Mouse (Mus musculus): ENCODE results near the gene Aff3. TPM values are rescaled to one million over a fixed set of nuclear protein-coding genes. Genes with fewer than 3 reads are reported as not detected.

The Aff3 gene
- polyA plus RNA-seq, 1 experiment from 2014 or later, result 33.1 TPM

DNA sequence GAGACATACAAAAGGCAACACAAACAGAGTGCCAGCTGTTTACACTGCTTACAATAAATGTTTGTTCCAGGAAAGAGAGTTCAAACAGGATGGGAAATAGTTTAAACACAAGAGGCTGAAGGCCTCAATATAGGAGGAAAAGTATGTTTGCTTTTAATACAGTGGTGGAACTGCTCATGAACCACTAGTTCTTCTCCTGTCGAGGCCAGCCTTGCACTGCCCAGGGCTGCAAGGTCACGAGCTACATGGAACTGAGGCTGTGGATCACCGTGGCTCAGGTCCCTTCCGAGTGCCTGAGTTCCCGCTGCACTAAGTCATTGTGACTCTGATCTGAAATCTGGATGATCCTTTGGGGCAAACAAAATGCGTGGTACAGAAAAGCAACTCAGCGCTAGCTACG is 73.6 kb downstream of the Aff3 start:
- Histone ChIP-seq H3K9ac (replicated peaks) (no peak overlapping the region), H3K4me1 (peaks cover 49% of the 10 kb centered on the region), H3K27me3 (replicated peaks) (no peaks in the 10 kb centered on the region), H3K9me3 (replicated peaks) (no peaks in the 10 kb centered on the region), H3K4me2 (no peak overlapping the region), H3K36me3 (no peaks in the 10 kb centered on the region), H3K27ac (replicated peaks) (no peak overlapping the region), H3K4me3 (replicated peaks) (no peak overlapping the region)
- 61% methylated on average over 8 of the region's 8 CpGs for WGBS
- ATAC-seq (ENCODE audit: low FRiP score), result no peak

DNA sequence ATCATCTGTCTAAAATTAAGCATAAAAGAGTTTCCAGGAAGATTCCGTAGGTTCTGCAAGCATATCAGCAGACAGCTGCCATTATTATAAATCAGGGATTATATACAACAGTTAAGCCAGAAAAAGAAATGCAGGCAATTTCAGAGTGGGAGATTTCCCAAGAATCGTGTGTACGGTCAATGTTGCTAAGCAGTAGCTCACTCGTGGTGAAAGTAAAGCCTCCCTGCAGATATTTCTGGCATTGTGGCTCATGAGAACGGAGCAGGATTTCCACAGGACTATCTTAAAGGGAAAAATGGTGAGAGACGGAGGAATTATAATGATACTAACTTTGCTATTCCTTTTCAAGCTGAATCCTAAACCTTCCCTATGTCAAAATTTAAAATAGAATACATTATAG is 76.0 kb downstream of the Aff3 start:
- Histone ChIP-seq H3K27me3 (replicated peaks) (no peaks in the 10 kb centered on the region), H3K4me3 (replicated peaks) (no peak overlapping the region), H3K27ac (replicated peaks) (0 out of 2 replicates have a peak overlapping the region, but pooled peaks have one; percentile 35), H3K9ac (replicated peaks) (no peak overlapping the region), H3K4me2 (no peak overlapping the region), H3K4me1 (peaks cover 36% of the 10 kb centered on the region), H3K9me3 (replicated peaks) (no peaks in the 10 kb centered on the region), H3K36me3 (no peaks in the 10 kb centered on the region)
- ATAC-seq (ENCODE audit: low FRiP score), result no peak
- 44% methylated on average over 6 of the region's 6 CpGs for WGBS

DNA sequence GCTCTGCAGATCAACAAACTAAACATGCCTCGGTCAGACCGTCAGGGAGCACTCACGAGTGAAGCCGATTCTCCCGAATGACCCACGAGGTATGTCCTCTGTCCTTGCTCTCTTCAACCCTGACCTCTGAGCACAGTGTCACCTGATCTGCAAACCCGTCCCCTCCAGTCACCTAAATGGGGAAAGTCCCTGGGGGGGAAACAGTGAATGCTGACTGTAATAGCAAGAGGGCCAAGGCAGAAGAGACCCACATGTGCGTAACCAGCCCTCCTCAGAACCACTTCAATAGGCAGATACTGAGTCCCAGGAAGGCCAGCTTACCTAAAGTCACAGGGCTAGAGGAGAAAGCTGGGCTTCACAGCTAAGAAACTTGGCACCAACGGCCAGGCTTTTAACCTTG is 82.4 kb downstream of the Aff3 start:
- no peak for ATAC-seq (ENCODE audit: low FRiP score)
- H3K4me1 ChIP-seq, result peaks cover 23% of the 10 kb centered on the region
- no peaks in the 10 kb centered on the region for H3K27me3 ChIP-seq (replicated peaks)
- no peaks in the 10 kb centered on the region for H3K36me3 ChIP-seq
- H3K9ac ChIP-seq (replicated peaks), result no peak overlapping the region
- H3K4me3 ChIP-seq (replicated peaks), result no peak overlapping the region
- no peaks in the 10 kb centered on the region for H3K9me3 ChIP-seq (replicated peaks)
- H3K27ac ChIP-seq (replicated peaks), result no peak overlapping the region
- no peak overlapping the region for H3K4me2 ChIP-seq
- WGBS, result 91% methylated on average over 9 of the region's 9 CpGs

DNA sequence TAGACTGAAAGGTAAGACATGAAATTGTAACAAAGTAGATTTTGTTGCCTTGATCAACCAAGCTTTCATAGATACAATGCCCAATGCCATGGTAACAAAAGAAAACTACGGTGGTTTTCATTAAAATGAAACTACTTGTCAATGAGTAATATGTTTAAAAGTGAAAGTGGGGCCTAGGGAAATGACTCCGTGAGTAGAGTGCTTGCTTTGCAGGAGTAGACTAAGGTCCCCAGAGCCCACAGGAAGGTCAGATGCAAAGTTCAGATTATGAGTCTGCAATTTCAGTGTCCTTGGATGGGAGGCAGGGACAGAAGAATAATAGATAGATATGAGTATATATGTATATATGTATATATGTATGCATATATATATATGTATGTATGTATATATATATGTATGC is 84.2 kb downstream of the Aff3 start:
- 71% methylated on average over 2 of the region's 2 CpGs for WGBS
- Histone ChIP-seq H3K4me3 (replicated peaks) (no peak overlapping the region), H3K4me1 (peaks cover 18% of the 10 kb centered on the region), H3K4me2 (no peak overlapping the region), H3K27ac (replicated peaks) (no peak overlapping the region), H3K9me3 (replicated peaks) (no peaks in the 10 kb centered on the region), H3K9ac (replicated peaks) (no peak overlapping the region), H3K27me3 (replicated peaks) (no peaks in the 10 kb centered on the region), H3K36me3 (no peaks in the 10 kb centered on the region)
- no peak for ATAC-seq (ENCODE audit: low FRiP score)

DNA sequence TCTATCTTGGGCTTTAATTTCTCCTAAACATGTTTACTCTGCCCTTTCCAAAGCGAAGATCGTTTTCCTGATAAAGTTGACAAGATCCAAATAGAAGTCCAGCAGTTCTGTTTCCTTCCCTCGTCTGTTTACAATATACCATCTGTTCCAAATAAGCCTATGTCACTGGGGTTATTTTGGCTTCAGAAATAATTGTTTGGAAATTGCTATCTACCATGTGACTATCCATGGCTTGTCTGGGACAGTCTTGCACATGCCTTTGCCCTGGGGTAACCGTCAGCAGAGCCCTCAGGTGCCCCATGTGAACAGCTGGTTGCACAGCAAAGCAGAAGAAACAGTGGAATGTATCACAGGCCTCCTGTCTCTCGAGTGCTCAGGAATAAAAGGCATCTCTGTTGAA is 86.4 kb downstream of the Aff3 start:
- H3K4me1 ChIP-seq, result peaks cover 18% of the 10 kb centered on the region
- no peaks in the 10 kb centered on the region for H3K9me3 ChIP-seq (replicated peaks)
- H3K9ac ChIP-seq (replicated peaks), result no peak overlapping the region
- ATAC-seq (ENCODE audit: low FRiP score), result no peak
- H3K4me2 ChIP-seq, result no peak overlapping the region
- 0 out of 2 replicates have a peak overlapping the region, but pooled peaks have one; percentile 38 for H3K27ac ChIP-seq (replicated peaks)
- no peaks in the 10 kb centered on the region for H3K27me3 ChIP-seq (replicated peaks)
- 47% methylated on average over 5 of the region's 5 CpGs for WGBS
- no peaks in the 10 kb centered on the region for H3K36me3 ChIP-seq
- no peak overlapping the region for H3K4me3 ChIP-seq (replicated peaks)

DNA sequence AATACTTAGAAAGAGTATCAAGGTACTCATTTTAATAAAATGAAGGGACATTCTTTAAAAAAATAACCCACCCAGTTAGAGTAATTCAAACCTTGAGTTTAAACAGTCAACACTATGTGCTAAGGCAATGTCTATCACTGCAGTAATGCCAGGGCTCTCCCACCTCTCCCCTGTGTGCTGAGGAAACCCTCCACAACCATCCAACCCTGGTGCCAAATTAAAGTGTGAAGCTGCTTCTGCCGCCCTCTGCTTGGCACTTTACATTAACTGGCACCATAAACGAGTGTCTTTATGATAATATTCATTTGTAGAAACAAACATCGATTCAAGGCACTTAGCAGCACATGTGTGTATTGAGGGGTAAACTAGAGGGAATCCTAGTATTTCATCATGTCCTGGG is 97.0 kb downstream of the Aff3 start:
- no peak overlapping the region for H3K9ac ChIP-seq (replicated peaks)
- no peaks in the 10 kb centered on the region for H3K27me3 ChIP-seq (replicated peaks)
- H3K4me1 ChIP-seq, result peaks cover 50% of the 10 kb centered on the region
- WGBS, result 30% methylated on average over 3 of the region's 3 CpGs
- no peak for ATAC-seq (ENCODE audit: low FRiP score)
- no peaks in the 10 kb centered on the region for H3K36me3 ChIP-seq
- H3K27ac ChIP-seq (replicated peaks), result no peak overlapping the region
- no peak overlapping the region for H3K4me3 ChIP-seq (replicated peaks)
- no peak overlapping the region for H3K4me2 ChIP-seq
- H3K9me3 ChIP-seq (replicated peaks), result no peaks in the 10 kb centered on the region

DNA sequence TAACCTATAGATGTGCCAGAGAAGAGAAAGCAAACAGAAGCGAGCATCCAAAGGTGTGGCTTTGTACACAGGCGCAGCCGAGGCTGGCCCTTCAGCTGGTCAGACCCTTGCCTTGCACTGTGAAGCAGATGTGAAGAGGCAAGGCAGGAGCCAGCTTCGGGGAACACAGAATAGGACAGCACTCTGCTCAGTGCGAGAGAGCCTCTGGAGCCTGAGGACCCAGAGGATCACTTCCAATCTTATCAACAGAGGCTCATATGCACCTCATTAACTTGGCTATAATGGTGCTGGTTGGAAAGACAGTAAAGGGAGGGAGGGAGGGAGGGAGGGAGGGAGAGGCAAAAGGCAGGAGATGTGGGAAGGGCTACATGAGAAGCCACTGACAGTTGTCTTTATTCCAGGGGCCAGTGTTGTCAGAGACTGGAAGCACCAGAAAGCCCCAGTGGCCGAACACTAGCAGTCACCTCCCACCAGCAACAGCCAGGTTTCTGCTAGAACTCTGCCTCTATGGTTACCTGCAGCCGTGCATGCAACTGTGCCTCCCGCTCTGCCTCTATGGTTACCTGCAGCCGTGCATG is 98.6 kb downstream of the Aff3 start:
- H3K36me3 ChIP-seq, result no peaks in the 10 kb centered on the region
- peak overlapping the region; percentile 25; the same call in 1 of the 2 replicates for H3K4me2 ChIP-seq
- 34% methylated on average over 9 of the region's 9 CpGs for WGBS
- no peaks in the 10 kb centered on the region for H3K9me3 ChIP-seq (replicated peaks)
- H3K27me3 ChIP-seq (replicated peaks), result no peaks in the 10 kb centered on the region
- H3K27ac ChIP-seq (replicated peaks), result peak overlapping the region; percentile 80
- no peak overlapping the region for H3K9ac ChIP-seq (replicated peaks)
- ATAC-seq (ENCODE audit: low FRiP score), result peak; percentile 16; the same call in 1 of the 2 replicates
- peaks cover 66% of the 10 kb centered on the region for H3K4me1 ChIP-seq
- no peak overlapping the region for H3K4me3 ChIP-seq (replicated peaks)

DNA sequence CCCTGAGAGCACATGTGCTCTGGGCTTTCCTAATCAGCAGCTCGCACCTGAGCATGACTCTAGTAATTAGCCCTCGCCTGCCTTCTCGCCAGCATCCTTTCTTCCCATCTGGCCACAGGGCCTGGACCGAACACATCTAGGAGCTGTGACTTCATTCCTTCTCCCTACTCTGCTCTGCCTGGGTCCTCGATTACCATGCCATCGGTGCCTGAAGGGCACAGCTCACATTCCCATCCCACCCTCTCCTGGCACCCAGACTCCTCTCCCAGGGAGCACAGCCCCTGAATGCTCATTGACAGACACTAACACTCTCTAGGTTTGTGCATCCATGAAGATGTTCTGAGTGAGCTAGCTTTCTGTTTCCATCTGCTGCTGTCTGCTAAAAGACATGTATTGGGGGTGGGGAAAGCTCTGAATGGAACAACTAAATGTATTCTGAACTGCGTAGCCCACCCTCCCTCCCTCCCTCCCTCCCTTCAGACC is 99.4 kb downstream of the Aff3 start:
- Histone ChIP-seq H3K9ac (replicated peaks) (peak overlapping the region; percentile 33; the same call in 1 of the 2 replicates), H3K4me1 (peaks cover 67% of the 10 kb centered on the region), H3K4me2 (no peak overlapping the region; the same call in 1 of the 2 replicates), H3K9me3 (replicated peaks) (no peaks in the 10 kb centered on the region), H3K36me3 (no peaks in the 10 kb centered on the region), H3K27ac (replicated peaks) (peak overlapping the region; percentile 80), H3K4me3 (replicated peaks) (no peak overlapping the region), H3K27me3 (replicated peaks) (no peaks in the 10 kb centered on the region)
- peak; percentile 23; the same call in 1 of the 2 replicates for ATAC-seq (ENCODE audit: low FRiP score)
- 19% methylated on average over 7 of the region's 7 CpGs for WGBS

DNA sequence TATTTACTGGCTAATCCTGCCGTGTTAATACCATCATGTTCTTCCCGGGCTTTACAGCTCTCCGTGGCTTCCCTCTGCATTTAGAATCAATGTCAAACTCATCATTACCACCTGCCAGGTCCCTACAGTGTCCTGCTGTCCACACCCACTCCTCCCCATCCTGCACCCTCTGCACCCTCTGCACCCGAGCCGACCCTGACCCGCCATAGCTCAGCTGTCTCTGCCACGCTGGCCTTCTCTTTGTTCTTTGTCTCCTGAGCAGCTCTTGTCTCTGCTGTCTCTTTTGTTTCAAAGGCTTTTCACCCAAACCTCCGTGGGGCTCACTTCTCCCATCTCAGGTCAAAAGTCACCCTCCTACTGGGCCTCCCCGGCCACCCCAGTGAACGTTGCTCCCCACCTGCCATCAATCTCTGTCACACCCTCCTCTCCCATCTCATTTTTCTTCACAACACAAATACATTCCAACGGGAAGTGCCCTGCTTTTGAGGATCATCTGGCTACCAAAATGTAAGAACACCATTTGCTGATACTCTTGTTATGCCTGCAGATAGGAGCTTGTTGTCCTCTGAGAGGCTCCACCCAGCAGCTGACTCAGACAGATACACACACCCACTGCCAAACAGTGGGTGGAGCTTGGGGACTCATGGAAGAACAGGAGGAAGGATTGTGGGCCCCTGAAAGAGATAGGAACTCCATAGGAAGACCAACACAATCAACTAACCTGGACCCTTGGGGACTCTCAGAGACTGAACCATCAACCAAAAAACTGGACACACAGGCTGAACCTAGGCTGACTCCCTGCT is 102.2 kb downstream of the Aff3 start:
- H3K36me3 ChIP-seq, result no peaks in the 10 kb centered on the region
- ATAC-seq (ENCODE audit: low FRiP score), result peak; percentile 43
- H3K4me2 ChIP-seq, result peak overlapping the region; percentile 29
- H3K9me3 ChIP-seq (replicated peaks), result no peaks in the 10 kb centered on the region
- H3K27me3 ChIP-seq (replicated peaks), result no peaks in the 10 kb centered on the region
- H3K27ac ChIP-seq (replicated peaks), result peak overlapping the region; percentile 69
- H3K4me3 ChIP-seq (replicated peaks), result no peak overlapping the region
- WGBS, result 6% methylated on average over 11 of the region's 11 CpGs
- H3K9ac ChIP-seq (replicated peaks), result no peak overlapping the region
- peaks cover 55% of the 10 kb centered on the region for H3K4me1 ChIP-seq

DNA sequence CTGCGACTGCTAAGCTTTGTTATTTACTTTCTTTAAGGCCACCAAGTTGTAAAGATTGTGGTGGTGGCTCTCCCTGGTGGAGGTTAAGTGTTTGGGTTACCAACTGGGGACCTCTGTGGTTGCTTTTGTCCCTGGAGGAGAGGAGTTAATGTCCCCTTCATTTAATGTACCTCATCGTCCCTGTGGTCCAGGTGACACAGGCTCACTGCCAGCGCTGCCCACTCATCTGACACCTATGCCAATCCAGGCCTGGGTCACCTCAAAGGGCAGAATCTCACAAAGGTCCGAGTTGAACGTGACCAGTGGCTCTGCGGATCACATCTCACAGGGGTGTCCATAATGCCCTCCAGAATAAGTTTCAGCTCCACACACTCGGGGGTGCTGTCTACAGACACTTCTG is 103.4 kb downstream of the Aff3 start:
- no peak overlapping the region for H3K4me3 ChIP-seq (replicated peaks)
- no peak overlapping the region for H3K9ac ChIP-seq (replicated peaks)
- H3K36me3 ChIP-seq, result no peaks in the 10 kb centered on the region
- no peak for ATAC-seq (ENCODE audit: low FRiP score)
- H3K27ac ChIP-seq (replicated peaks), result no peak overlapping the region
- no peaks in the 10 kb centered on the region for H3K27me3 ChIP-seq (replicated peaks)
- H3K4me2 ChIP-seq, result no peak overlapping the region
- WGBS, result 77% methylated on average over 7 of the region's 7 CpGs
- H3K9me3 ChIP-seq (replicated peaks), result no peaks in the 10 kb centered on the region
- peaks cover 45% of the 10 kb centered on the region for H3K4me1 ChIP-seq

DNA sequence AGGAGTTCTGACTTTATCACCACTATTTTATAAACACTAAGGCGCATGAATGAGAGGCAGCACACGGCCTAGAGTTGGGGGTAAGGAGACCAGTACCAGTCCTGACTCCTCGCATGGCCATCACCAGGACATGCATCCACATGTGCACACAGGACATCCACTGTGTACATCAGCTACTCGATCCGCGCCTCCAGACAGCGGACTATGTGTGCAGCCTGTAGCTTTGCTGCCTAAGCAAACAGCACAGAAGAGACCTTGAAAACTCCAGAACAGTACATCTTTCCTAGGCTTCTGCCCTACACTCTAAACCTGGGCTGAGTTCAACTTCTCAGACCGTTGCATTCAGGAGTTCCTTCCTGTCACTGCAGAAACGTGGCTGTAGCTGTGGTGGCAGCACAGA is 104.1 kb downstream of the Aff3 start:
- no peak overlapping the region for H3K27ac ChIP-seq (replicated peaks)
- H3K4me2 ChIP-seq, result no peak overlapping the region
- no peak overlapping the region for H3K9ac ChIP-seq (replicated peaks)
- H3K9me3 ChIP-seq (replicated peaks), result no peaks in the 10 kb centered on the region
- no peak for ATAC-seq (ENCODE audit: low FRiP score)
- peaks cover 39% of the 10 kb centered on the region for H3K4me1 ChIP-seq
- 81% methylated on average over 9 of the region's 9 CpGs for WGBS
- no peak overlapping the region for H3K4me3 ChIP-seq (replicated peaks)
- H3K27me3 ChIP-seq (replicated peaks), result no peaks in the 10 kb centered on the region
- no peaks in the 10 kb centered on the region for H3K36me3 ChIP-seq

DNA sequence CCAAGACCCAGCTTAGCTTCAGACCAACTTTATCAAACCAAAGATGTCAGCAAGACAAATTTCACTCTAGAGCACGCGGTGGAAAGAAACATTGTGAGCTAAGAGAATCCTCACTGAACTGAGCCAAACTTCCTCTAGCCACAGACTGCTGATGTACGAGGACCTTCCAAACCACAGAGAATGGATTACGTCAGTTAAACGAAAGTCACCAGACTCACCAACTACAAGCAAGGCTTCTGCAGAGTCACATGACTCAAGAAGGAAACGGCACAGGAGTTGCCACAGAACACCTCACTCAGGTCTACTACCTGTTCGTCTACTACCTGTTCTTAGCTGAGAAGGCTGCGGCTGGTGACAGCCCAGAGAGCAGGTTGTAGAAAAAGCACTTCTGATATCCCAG is 107.1 kb downstream of the Aff3 start:
- no peak overlapping the region for H3K27ac ChIP-seq (replicated peaks)
- no peak overlapping the region for H3K9ac ChIP-seq (replicated peaks)
- peaks cover 15% of the 10 kb centered on the region for H3K4me1 ChIP-seq
- ATAC-seq (ENCODE audit: low FRiP score), result no peak
- 94% methylated on average over 8 of the region's 8 CpGs for WGBS
- no peaks in the 10 kb centered on the region for H3K27me3 ChIP-seq (replicated peaks)
- no peak overlapping the region for H3K4me2 ChIP-seq
- no peaks in the 10 kb centered on the region for H3K9me3 ChIP-seq (replicated peaks)
- no peak overlapping the region for H3K4me3 ChIP-seq (replicated peaks)
- no peaks in the 10 kb centered on the region for H3K36me3 ChIP-seq
